Comparison of ENCODE assay signal across 9 mouse cellular contexts in the genomic region with DNA sequence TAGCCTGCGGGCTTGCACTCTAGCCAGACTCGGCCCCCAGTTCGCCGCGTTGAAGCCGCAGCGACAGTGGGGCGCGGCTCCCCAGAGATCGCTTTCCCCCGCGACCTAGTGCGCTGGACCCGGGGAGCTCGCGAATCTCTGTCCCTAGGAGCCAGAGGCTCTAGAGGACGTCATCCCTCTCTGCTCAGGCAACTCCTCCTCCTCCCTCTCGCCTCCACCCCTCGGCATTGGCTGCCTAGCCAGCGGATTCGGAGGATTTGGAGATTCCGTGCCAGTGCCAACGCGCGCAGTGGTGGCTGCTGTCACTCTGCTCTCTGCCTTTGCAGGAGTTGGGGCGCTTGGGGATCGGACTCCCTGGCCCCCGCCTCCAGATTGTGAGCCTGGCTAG. TPM values are rescaled to one million over a fixed set of nuclear protein-coding genes. Genes with fewer than 3 reads are reported as not detected.
DNase-seq lines count a peak whose midpoint lies in the region; ATAC-seq and TF ChIP-seq lines count a peak whose summit lies in the region.
"Had no signal": no experiment of that assay in that cellular context is flagged by ENCODE, and none has a peak within 500 bp of the region (broad histone marks: within the 10 kb centered on the region; RNA-seq: fewer than 3 reads in every experiment).

No protein-coding gene starts in this region.

- ATAC-seq in hindbrain, embryonic 14.5 days (ENCODE audit: low FRiP score) = peak; percentile 79
- peak; percentile 82 for ATAC-seq in lung, embryonic 15.5 days (ENCODE audit: borderline replicate concordance, extremely low read depth, low FRiP score, low TSS enrichment)

- H3K36me3 ChIP-seq in ES-E14 (ENCODE audit: control insufficient read depth, insufficient read depth, low read length, poor library complexity, severe bottlenecking) = no peaks in the 10 kb centered on the region
- no peaks in the 10 kb centered on the region for H3K36me3 ChIP-seq in hindbrain, embryonic 14.5 days (replicated peaks; ENCODE audit: control insufficient read depth, insufficient read depth)
- H3K36me3 ChIP-seq in lung, embryonic 15.5 days = no peaks in the 10 kb centered on the region

- peak overlapping the region; percentile 98 for H3K4me2 ChIP-seq in hindbrain, embryonic 14.5 days (replicated peaks)
- peak overlapping the region; percentile 95 for H3K4me2 ChIP-seq in lung, embryonic 15.5 days

- no peaks in the 10 kb centered on the region for H3K4me1 ChIP-seq in ES-E14 (ENCODE audit: control insufficient read depth in 2 of 2, insufficient read depth in 2 of 2, low read length in 2 of 2, poor library complexity in 1 of 2)
- H3K4me1 ChIP-seq in hindbrain, embryonic 14.5 days (replicated peaks; ENCODE audit: control insufficient read depth, insufficient read depth, low read length) = peaks cover 11% of the 10 kb centered on the region
- H3K4me1 ChIP-seq in lung, embryonic 15.5 days = peaks cover 12% of the 10 kb centered on the region

- in situ Hi-C loops in ES-E14 (cut with MboI; ENCODE audit: low sequenced_read_pairs in 2 of 2, unreplicated experiment in 2 of 2) = no loop called here

- H3K9ac ChIP-seq in ES-E14 (ENCODE audit: insufficient read depth, low read depth, low read length, poor library complexity, severe bottlenecking) = no peak overlapping the region
- H3K9ac ChIP-seq in hindbrain, embryonic 14.5 days = peak overlapping the region; percentile 59
- H3K9ac ChIP-seq in lung, embryonic 15.5 days = peak overlapping the region; percentile 36

- H3K27me3 ChIP-seq in hindbrain, embryonic 14.5 days (ENCODE audit: control insufficient read depth, insufficient read depth, low read length) = peaks cover 27% of the 10 kb centered on the region
- peaks cover 52% of the 10 kb centered on the region for H3K27me3 ChIP-seq in lung, embryonic 15.5 days

- H3K27ac ChIP-seq in ES-E14 (ENCODE audit: insufficient read depth, low read depth, low read length, poor library complexity, severe bottlenecking) = no peak overlapping the region
- no peak overlapping the region for H3K27ac ChIP-seq in hindbrain, embryonic 14.5 days
- no peak overlapping the region for H3K27ac ChIP-seq in lung, embryonic 15.5 days

- DNase-seq in ES-E14 (ENCODE audit: low read depth, low spot score) = peak; percentile 41
- peak; percentile 93 for DNase-seq in cerebellum, adult 9-11 months
- DNase-seq in frontal cortex, postnatal 10 days (ENCODE audit: low spot score in 2 of 2) = peak; percentile 56 to 69
- peak; percentile 40 for DNase-seq in hindbrain, embryonic 14.5 days (ENCODE audit: low spot score)
- DNase-seq in layer of hippocampus, postnatal 25 days (ENCODE audit: extremely low spot score in 1 of 2, low spot score in 1 of 2) = peak; percentile 40 to 48
- peak; percentile 90 for DNase-seq in right cerebral cortex, adult 18-20 months
- DNase-seq in spleen, postnatal 4 days (ENCODE audit: low spot score in 2 of 2) = no peak

- under 1% methylated on average over 28 of the region's 28 CpGs for WGBS in hindbrain, embryonic 14.5 days
- under 1% methylated on average over 28 of the region's 28 CpGs for WGBS in lung, embryonic 15.5 days

- H3K9me3 ChIP-seq in ES-E14 (ENCODE audit: control insufficient read depth, insufficient read depth, low read depth, low read length) = no peaks in the 10 kb centered on the region
- 0 out of 2 replicates have a peak, but pooled peaks cover 3% of the 10 kb centered on the region for H3K9me3 ChIP-seq in hindbrain, embryonic 14.5 days (ENCODE audit: control insufficient read depth, low read length)
- H3K9me3 ChIP-seq in lung, embryonic 15.5 days = no peaks in the 10 kb centered on the region

- peak overlapping the region; percentile 62 to 74 for H3K4me3 ChIP-seq in ES-E14 (ENCODE audit: insufficient read depth in 1 of 2, low read depth in 1 of 2, low read length in 2 of 2, poor library complexity in 1 of 2, severe bottlenecking in 1 of 2)
- H3K4me3 ChIP-seq in hindbrain, embryonic 14.5 days (replicated peaks; ENCODE audit: low read length) = peak overlapping the region; percentile 56
- peak overlapping the region; percentile 49 for H3K4me3 ChIP-seq in lung, embryonic 15.5 days
- H3K4me3 ChIP-seq: myocyte had no signal

TF ChIP-seq in ES-E14, 5 proteins besides CTCF, POLR2A, EP300 and RAD21:
- TF ChIP-seq MAFK (IDR thresholded peaks at IDR 0.05; ENCODE audit: insufficient read depth, low read depth, low read length) (no peak), ZNF384 (IDR thresholded peaks at IDR 0.05; ENCODE audit: low read depth, low read length) (no peak), HCFC1 (IDR thresholded peaks at IDR 0.05; ENCODE audit: borderline replicate concordance, insufficient read depth, low read length) (no peak), CHD2 (IDR thresholded peaks at IDR 0.05; ENCODE audit: low read depth, low read length) (no peak)

RNA-seq across cellular contexts. Expression of gene Epb41l3, which starts 0.7 kb away (rescaled TPM):
- total RNA-seq in ES-E14 (2012; rRNA removed) = 11.6 and 16.8 TPM in 2 replicates
- polyA plus RNA-seq in hindbrain, embryonic 14.5 days (2014; fragmentation: Nextera tagmentation; extraction: Ambion mirVana) = 108 and 119 TPM in 2 replicates
- 100 to 1,000 TPM; 127 to 132 TPM for total RNA-seq in layer of hippocampus, postnatal 25 days (2021)
- 53.7 and 55.1 TPM in 2 replicates for polyA plus RNA-seq in lung, embryonic 15.5 days (2015; fragmentation: Nextera tagmentation; extraction: Ambion mirVana)

Comparison
In these comparisons a context has a peak if more than half of its experiments do, and no peak if none do; other contexts are left out.
1. DNase-seq: peak in ES-E14 (single experiment), cerebellum, adult 9-11 months (single experiment), frontal cortex, postnatal 10 days (2 of 2), hindbrain, embryonic 14.5 days (single experiment), layer of hippocampus, postnatal 25 days (2 of 2) and right cerebral cortex, adult 18-20 months (single experiment); none in spleen, postnatal 4 days (0 of 2).
2. Peak in every context shown above with its lines, with median percentiles within 50 percentile points of each other: H3K4me3 ChIP-seq.